Mouse (Mus musculus): ENCODE data around the gene Nell1. TPM values are rescaled to one million over a fixed set of nuclear protein-coding genes. Genes with fewer than 3 reads are reported as not detected.

Gene Nell1
- polyA plus RNA-seq, 1 experiment from 2014 or later: 0.35 TPM

GRCm38 (mm10) chr7:50675444-50675843, 700.8 kb downstream of the Nell1 start:
- DNase-seq (ENCODE audit: extremely low spot score, low spot score): no peak
- Histone ChIP-seq H3K27me3 (ENCODE audit: poor library complexity, severe bottlenecking) (no peaks in the 10 kb centered on the region), H3K27ac (no peak overlapping the region), H3K36me3 (replicated peaks) (no peaks in the 10 kb centered on the region), H3K4me3 (no peak overlapping the region), H3K9me3 (no peaks in the 10 kb centered on the region), H3K4me1 (no peaks in the 10 kb centered on the region)
- WGBS: 83% methylated on average over 1 of the region's 1 CpGs

GRCm38 (mm10) chr7:50677511-50677910, 702.8 kb downstream of the Nell1 start:
- Histone ChIP-seq H3K4me3 (no peak overlapping the region), H3K27ac (no peak overlapping the region), H3K36me3 (replicated peaks) (no peaks in the 10 kb centered on the region), H3K9me3 (no peaks in the 10 kb centered on the region), H3K27me3 (ENCODE audit: poor library complexity, severe bottlenecking) (no peaks in the 10 kb centered on the region), H3K4me1 (no peaks in the 10 kb centered on the region)
- 70% methylated on average over 1 of the region's 1 CpGs for WGBS
- DNase-seq (ENCODE audit: extremely low spot score, low spot score): no peak

- H3K27me3 ChIP-seq (ENCODE audit: poor library complexity, severe bottlenecking): no peaks in the 10 kb centered on the region
- H3K9me3 ChIP-seq: no peaks in the 10 kb centered on the region
- H3K36me3 ChIP-seq (replicated peaks): no peaks in the 10 kb centered on the region
- no peaks in the 10 kb centered on the region for H3K4me1 ChIP-seq
- no peak for DNase-seq (ENCODE audit: extremely low spot score, low spot score)
- H3K27ac ChIP-seq: no peak overlapping the region
- H3K4me3 ChIP-seq: no peak overlapping the region
- WGBS: 92% methylated on average over 5 of the region's 5 CpGs
Measured at GRCm38 (mm10) chr7:50686337-50686736, 711.7 kb downstream of the Nell1 start.

GRCm38 (mm10) chr7:50725166-50725565, 750.5 kb downstream of the Nell1 start:
- Histone ChIP-seq H3K4me3 (no peak overlapping the region), H3K27me3 (ENCODE audit: poor library complexity, severe bottlenecking) (no peaks in the 10 kb centered on the region), H3K36me3 (replicated peaks) (no peaks in the 10 kb centered on the region), H3K27ac (no peak overlapping the region), H3K4me1 (peaks cover 10% of the 10 kb centered on the region), H3K9me3 (no peaks in the 10 kb centered on the region)
- DNase-seq (ENCODE audit: extremely low spot score, low spot score): no peak
- 30% methylated on average over 3 of the region's 3 CpGs for WGBS

GRCm38 (mm10) chr7:50730951-50731350, 756.3 kb downstream of the Nell1 start:
- 67% methylated on average over 4 of the region's 4 CpGs for WGBS
- no peak for DNase-seq (ENCODE audit: extremely low spot score, low spot score)
- no peak overlapping the region for H3K4me3 ChIP-seq

GRCm38 (mm10) chr7:50755516-50755915, 780.9 kb downstream of the Nell1 start:
- H3K27ac ChIP-seq: no peak overlapping the region
- no peaks in the 10 kb centered on the region for H3K27me3 ChIP-seq (ENCODE audit: poor library complexity, severe bottlenecking)
- WGBS: 91% methylated on average over 3 of the region's 3 CpGs
- H3K4me1 ChIP-seq: no peaks in the 10 kb centered on the region
- no peak overlapping the region for H3K4me3 ChIP-seq
- DNase-seq (ENCODE audit: extremely low spot score, low spot score): no peak
- no peaks in the 10 kb centered on the region for H3K36me3 ChIP-seq (replicated peaks)
- H3K9me3 ChIP-seq: no peaks in the 10 kb centered on the region

More at GRCm38 (mm10) chr7:50730951-50731350, 756.3 kb downstream of the Nell1 start:
- no peaks in the 10 kb centered on the region for H3K4me1 ChIP-seq
- no peaks in the 10 kb centered on the region for H3K36me3 ChIP-seq (replicated peaks)
- no peaks in the 10 kb centered on the region for H3K27me3 ChIP-seq (ENCODE audit: poor library complexity, severe bottlenecking)
- H3K27ac ChIP-seq: no peak overlapping the region
- no peaks in the 10 kb centered on the region for H3K9me3 ChIP-seq

GRCm38 (mm10) chr7:50756409-50756808, 781.7 kb downstream of the Nell1 start:
- Histone ChIP-seq H3K9me3 (no peaks in the 10 kb centered on the region), H3K4me3 (no peak overlapping the region), H3K27me3 (ENCODE audit: poor library complexity, severe bottlenecking) (no peaks in the 10 kb centered on the region), H3K4me1 (no peaks in the 10 kb centered on the region), H3K27ac (no peak overlapping the region), H3K36me3 (replicated peaks) (no peaks in the 10 kb centered on the region)
- WGBS: 93% methylated on average over 5 of the region's 5 CpGs
- no peak for DNase-seq (ENCODE audit: extremely low spot score, low spot score)

- H3K36me3 ChIP-seq (replicated peaks): no peaks in the 10 kb centered on the region
- DNase-seq (ENCODE audit: extremely low spot score, low spot score): no peak
Measured at GRCm38 (mm10) chr7:50773516-50773915, 798.9 kb downstream of the Nell1 start.

GRCm38 (mm10) chr7:50781105-50781504, 806.4 kb downstream of the Nell1 start:
- WGBS: 98% methylated on average over 1 of the region's 1 CpGs
- Histone ChIP-seq H3K4me1 (no peaks in the 10 kb centered on the region), H3K36me3 (replicated peaks) (no peaks in the 10 kb centered on the region), H3K4me3 (no peak overlapping the region), H3K27me3 (ENCODE audit: poor library complexity, severe bottlenecking) (no peaks in the 10 kb centered on the region), H3K9me3 (no peaks in the 10 kb centered on the region), H3K27ac (no peak overlapping the region)
- DNase-seq (ENCODE audit: extremely low spot score, low spot score): no peak

More at GRCm38 (mm10) chr7:50773516-50773915, 798.9 kb downstream of the Nell1 start:
- no peak overlapping the region for H3K4me3 ChIP-seq
- no peaks in the 10 kb centered on the region for H3K27me3 ChIP-seq (ENCODE audit: poor library complexity, severe bottlenecking)
- no peak overlapping the region for H3K27ac ChIP-seq
- H3K4me1 ChIP-seq: no peaks in the 10 kb centered on the region
- no peaks in the 10 kb centered on the region for H3K9me3 ChIP-seq

- 59% methylated on average over 1 of the region's 1 CpGs for WGBS
- no peaks in the 10 kb centered on the region for H3K27me3 ChIP-seq (ENCODE audit: poor library complexity, severe bottlenecking)
- no peaks in the 10 kb centered on the region for H3K4me1 ChIP-seq
- no peaks in the 10 kb centered on the region for H3K36me3 ChIP-seq (replicated peaks)
- DNase-seq (ENCODE audit: extremely low spot score, low spot score): peak; percentile 15
- H3K9me3 ChIP-seq: no peaks in the 10 kb centered on the region
- no peak overlapping the region for H3K27ac ChIP-seq
- H3K4me3 ChIP-seq: no peak overlapping the region
Measured at GRCm38 (mm10) chr7:50783652-50784051, 809.0 kb downstream of the Nell1 start.

- no peak overlapping the region for H3K27ac ChIP-seq
- H3K4me1 ChIP-seq: peaks cover 9% of the 10 kb centered on the region; the same call in 1 of the 2 replicates
- WGBS: 22% methylated on average over 7 of the region's 7 CpGs
- H3K9me3 ChIP-seq: no peaks in the 10 kb centered on the region
- H3K27me3 ChIP-seq (ENCODE audit: poor library complexity, severe bottlenecking): no peaks in the 10 kb centered on the region
- no peak overlapping the region for H3K4me3 ChIP-seq
- H3K36me3 ChIP-seq (replicated peaks): no peaks in the 10 kb centered on the region
- peak; percentile 14 for DNase-seq (ENCODE audit: extremely low spot score, low spot score)
Measured at GRCm38 (mm10) chr7:50826180-50826579, 851.5 kb downstream of the Nell1 start.

GRCm38 (mm10) chr7:50832799-50833198, 858.1 kb downstream of the Nell1 start:
- Histone ChIP-seq H3K27ac (no peak overlapping the region), H3K27me3 (ENCODE audit: poor library complexity, severe bottlenecking) (no peaks in the 10 kb centered on the region), H3K4me3 (no peak overlapping the region), H3K9me3 (no peaks in the 10 kb centered on the region), H3K4me1 (peaks cover 10% of the 10 kb centered on the region; the same call in 1 of the 2 replicates), H3K36me3 (replicated peaks) (no peaks in the 10 kb centered on the region)
- DNase-seq (ENCODE audit: extremely low spot score, low spot score): no peak
- WGBS: 76% methylated on average over 3 of the region's 3 CpGs

GRCm38 (mm10) chr7:50842646-50843045, 868.0 kb downstream of the Nell1 start:
- H3K36me3 ChIP-seq (replicated peaks): no peaks in the 10 kb centered on the region
- no peaks in the 10 kb centered on the region for H3K4me1 ChIP-seq
- H3K27me3 ChIP-seq (ENCODE audit: poor library complexity, severe bottlenecking): no peaks in the 10 kb centered on the region
- no peaks in the 10 kb centered on the region for H3K9me3 ChIP-seq
- no peak overlapping the region for H3K27ac ChIP-seq
- no peak overlapping the region for H3K4me3 ChIP-seq
- DNase-seq (ENCODE audit: extremely low spot score, low spot score): no peak

- no peak for DNase-seq (ENCODE audit: extremely low spot score, low spot score)
- H3K27me3 ChIP-seq (ENCODE audit: poor library complexity, severe bottlenecking): no peaks in the 10 kb centered on the region
- H3K27ac ChIP-seq: no peak overlapping the region
- no peak overlapping the region for H3K4me3 ChIP-seq
- no peaks in the 10 kb centered on the region; the same call in 1 of the 2 replicates for H3K4me1 ChIP-seq
- no peaks in the 10 kb centered on the region for H3K9me3 ChIP-seq
- 97% methylated on average over 1 of the region's 1 CpGs for whole genome bisulfite sequencing
- no peaks in the 10 kb centered on the region for H3K36me3 ChIP-seq (replicated peaks)
Measured at GRCm38 (mm10) chr7:50847921-50848320, 873.3 kb downstream of the Nell1 start.
